Mouse (Mus musculus) midbrain, embryonic 13.5 days (tissue): Measurements from ENCODE around the gene Phf21a. TPM values are rescaled to one million over a fixed set of nuclear protein-coding genes. Genes with fewer than 3 reads are reported as not detected.
A peak's percentile ranks its signal among the peaks of the same experiment; 100 is the strongest.

Source experiments
- ATAC-seq: fragments of 200-750 bp; cut with Nextera tagmentation; 2 replicates; pipeline ENCODE4 v1.8.0; 2017; ENCODE audit warnings: mild to moderate bottlenecking, moderate TSS enrichment, moderate library complexity
- H3K27ac ChIP-seq: fragments of 300-500 bp; sonication (generic); 2 replicates; pipeline ENCODE4 v1.5.1; 2015; ENCODE audit warnings: inconsistent platforms, mild to moderate bottlenecking, moderate library complexity
- H3K27me3 ChIP-seq: fragments of 300-500 bp; sonication (generic); 2 replicates; pipeline ENCODE4 v1.6.1; 2015; ENCODE audit warnings: mild to moderate bottlenecking, inconsistent platforms
- H3K36me3 ChIP-seq: fragments of 300-500 bp; sonication (generic); 2 replicates; pipeline ENCODE4 v1.6.1; 2015; ENCODE audit warnings: mild to moderate bottlenecking, inconsistent platforms
- H3K4me1 ChIP-seq: fragments of 300-500 bp; sonication (generic); replicated peaks from 2 replicates; pipeline ENCODE4 v1.6.1; 2015; ENCODE audit warnings: inconsistent platforms
- H3K4me2 ChIP-seq: fragments of 300-500 bp; sonication (generic); replicated peaks from 2 replicates; pipeline ENCODE4 v1.6.1; 2015; ENCODE audit warnings: moderate library complexity, mild to moderate bottlenecking, inconsistent platforms
- H3K4me3 ChIP-seq: fragments of 300-500 bp; sonication (generic); replicated peaks from 2 replicates; pipeline ENCODE4 v1.5.1; 2015; ENCODE audit warnings: mild to moderate bottlenecking, inconsistent platforms
- H3K9ac ChIP-seq: fragments of 300-500 bp; sonication (generic); replicated peaks from 2 replicates; pipeline ENCODE4 v1.6.1; 2015; ENCODE audit warnings: mild to moderate bottlenecking, inconsistent platforms
- H3K9me3 ChIP-seq: fragments of 300-500 bp; sonication (generic); 2 replicates; pipeline ENCODE4 v1.6.1; 2016; ENCODE audit warnings: mild to moderate bottlenecking, inconsistent platforms
- WGBS: fragments of 180-500 bp; shearing (Covaris S2); methylation state at CpG from one replicate; pipeline ENCODE4 v1.1.7; 2015; 5-methylcytosine and 5-hydroxymethylcytosine counted together
- polyA plus RNA-seq: library from polyadenylated mRNA; unstranded; fragments of >200 nt; fragmentation: Nextera tagmentation; extraction: Ambion mirVana; gene quantifications from 2 replicates; pipeline ENCODE4 v1.2.1, GENCODE M21; 2015

The Phf21a gene
- polyA plus RNA-seq, 1 experiment from 2014 or later: 48.8 TPM

DNA sequence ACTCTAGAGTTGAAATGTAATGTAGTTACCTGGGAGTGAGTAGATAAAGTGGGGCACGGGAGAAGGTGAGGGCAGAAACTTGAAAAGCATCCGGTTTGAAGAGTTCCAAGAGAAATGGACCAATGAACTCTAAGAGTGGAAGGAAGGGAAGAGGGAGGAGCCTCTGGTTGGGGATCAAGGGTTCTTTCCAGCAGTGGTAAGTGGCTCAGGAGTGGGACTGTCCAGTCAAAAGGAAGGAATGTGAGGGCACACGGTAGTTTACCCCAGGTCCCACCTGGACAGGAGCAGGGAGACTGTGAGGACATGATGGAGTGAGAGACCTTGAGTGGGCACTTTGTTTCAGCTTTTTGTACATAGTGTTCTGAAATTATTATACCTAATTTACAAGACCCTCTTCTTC, 196.4 kb downstream of the Phf21a start:
- no peaks in the 10 kb centered on the region for H3K27me3 ChIP-seq
- 0 out of 2 replicates have a peak, but pooled peaks cover 4% of the 10 kb centered on the region for H3K4me1 ChIP-seq

DNA sequence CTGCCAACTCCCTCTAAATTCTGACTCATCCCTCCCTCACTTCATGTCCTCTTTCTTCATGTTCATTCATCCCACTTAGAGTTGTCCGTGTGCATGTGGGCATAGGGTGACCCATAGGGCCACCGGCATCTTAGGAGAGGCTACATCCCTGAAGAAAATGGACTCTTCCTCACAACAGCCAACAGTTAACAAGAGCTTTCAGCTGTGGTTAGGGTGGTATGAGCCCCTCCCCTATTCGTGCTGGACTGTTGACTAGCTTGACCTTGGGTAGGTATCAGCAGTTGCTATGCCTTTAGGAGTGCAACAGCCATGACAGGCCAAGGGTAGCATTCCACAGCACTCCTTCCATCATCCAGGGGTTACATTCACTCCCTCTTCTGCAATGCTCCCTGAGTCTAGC, 198.6 kb downstream of the Phf21a start:
- Histone ChIP-seq H3K27me3 (no peaks in the 10 kb centered on the region), H3K9ac (no peak overlapping the region), H3K4me3 (no peak overlapping the region), H3K9me3 (no peaks in the 10 kb centered on the region), H3K4me1 (no peaks in the 10 kb centered on the region), H3K27ac (no peak overlapping the region), H3K4me2 (no peak overlapping the region), H3K36me3 (no peaks in the 10 kb centered on the region)
- 89% methylated on average over 3 of the region's 3 CpGs for WGBS
- no peak for ATAC-seq

More for the DNA sequence above, 196.4 kb downstream of the Phf21a start:
- H3K9me3 ChIP-seq: no peaks in the 10 kb centered on the region
- H3K4me3 ChIP-seq: no peak overlapping the region
- H3K36me3 ChIP-seq: no peaks in the 10 kb centered on the region
- no peak overlapping the region for H3K9ac ChIP-seq
- H3K27ac ChIP-seq: no peak overlapping the region
- no peak for ATAC-seq
- 79% methylated on average over 3 of the region's 3 CpGs for WGBS
- H3K4me2 ChIP-seq: no peak overlapping the region

DNA sequence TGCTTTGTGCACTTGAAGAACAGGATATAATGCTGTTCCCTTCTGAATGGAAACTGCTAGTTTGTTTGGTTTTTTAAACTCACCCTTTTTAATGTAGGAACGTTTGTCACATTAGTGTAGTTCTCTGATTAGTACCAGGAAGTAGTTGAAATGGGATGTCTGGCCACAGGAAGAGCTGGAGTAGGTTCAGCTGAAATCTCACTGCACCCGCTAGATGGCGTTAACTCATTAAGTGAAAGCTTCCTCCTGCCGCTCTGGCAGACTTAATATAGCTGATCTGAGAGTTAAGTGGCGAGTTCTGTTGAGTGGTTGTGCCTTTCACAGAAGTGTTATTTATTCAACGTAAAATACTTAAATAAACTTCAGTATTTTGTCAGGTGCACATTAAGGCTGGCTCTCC, 203.5 kb downstream of the Phf21a start:
- H3K4me3 ChIP-seq: no peak overlapping the region
- WGBS: 6% methylated on average over 6 of the region's 6 CpGs
- H3K36me3 ChIP-seq: no peaks in the 10 kb centered on the region
- no peak overlapping the region for H3K9ac ChIP-seq
- H3K27ac ChIP-seq: no peak overlapping the region
- peaks cover 8% of the 10 kb centered on the region for H3K4me1 ChIP-seq
- peak; percentile 45; the same call in 1 of the 2 replicates for ATAC-seq
- H3K27me3 ChIP-seq: no peaks in the 10 kb centered on the region
- no peak overlapping the region for H3K4me2 ChIP-seq
- no peaks in the 10 kb centered on the region for H3K9me3 ChIP-seq

DNA sequence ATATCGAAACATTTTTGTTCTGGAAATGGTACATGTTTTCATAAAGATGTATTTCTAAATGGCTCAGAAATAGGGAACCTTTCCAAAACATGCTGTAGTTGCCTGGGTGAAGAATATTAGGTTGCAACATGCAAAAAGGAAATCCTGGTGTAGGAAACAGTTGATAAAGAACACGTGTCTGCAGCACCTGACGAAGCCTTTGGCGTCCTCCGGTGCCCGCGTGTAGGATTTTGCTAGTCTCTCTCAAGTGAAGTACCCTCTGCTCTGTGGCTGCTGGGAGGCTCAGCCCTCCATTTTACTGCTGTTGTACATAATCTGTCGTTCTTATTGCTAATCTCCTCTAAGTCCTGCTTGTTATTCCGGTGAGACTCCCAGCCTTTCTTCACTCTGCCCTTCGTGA, 207.0 kb downstream of the Phf21a start:
- no peak overlapping the region for H3K9ac ChIP-seq
- peaks cover 18% of the 10 kb centered on the region for H3K4me1 ChIP-seq
- H3K4me3 ChIP-seq: no peak overlapping the region
- H3K9me3 ChIP-seq: no peaks in the 10 kb centered on the region
- peak overlapping the region; percentile 3; the same call in 1 of the 2 replicates for H3K4me2 ChIP-seq
- H3K27me3 ChIP-seq: no peaks in the 10 kb centered on the region
- H3K36me3 ChIP-seq: no peaks in the 10 kb centered on the region
- 22% methylated on average over 10 of the region's 10 CpGs for WGBS
- peak; percentile 45; the same call in 1 of the 2 replicates for ATAC-seq
- no peak overlapping the region for H3K27ac ChIP-seq

DNA sequence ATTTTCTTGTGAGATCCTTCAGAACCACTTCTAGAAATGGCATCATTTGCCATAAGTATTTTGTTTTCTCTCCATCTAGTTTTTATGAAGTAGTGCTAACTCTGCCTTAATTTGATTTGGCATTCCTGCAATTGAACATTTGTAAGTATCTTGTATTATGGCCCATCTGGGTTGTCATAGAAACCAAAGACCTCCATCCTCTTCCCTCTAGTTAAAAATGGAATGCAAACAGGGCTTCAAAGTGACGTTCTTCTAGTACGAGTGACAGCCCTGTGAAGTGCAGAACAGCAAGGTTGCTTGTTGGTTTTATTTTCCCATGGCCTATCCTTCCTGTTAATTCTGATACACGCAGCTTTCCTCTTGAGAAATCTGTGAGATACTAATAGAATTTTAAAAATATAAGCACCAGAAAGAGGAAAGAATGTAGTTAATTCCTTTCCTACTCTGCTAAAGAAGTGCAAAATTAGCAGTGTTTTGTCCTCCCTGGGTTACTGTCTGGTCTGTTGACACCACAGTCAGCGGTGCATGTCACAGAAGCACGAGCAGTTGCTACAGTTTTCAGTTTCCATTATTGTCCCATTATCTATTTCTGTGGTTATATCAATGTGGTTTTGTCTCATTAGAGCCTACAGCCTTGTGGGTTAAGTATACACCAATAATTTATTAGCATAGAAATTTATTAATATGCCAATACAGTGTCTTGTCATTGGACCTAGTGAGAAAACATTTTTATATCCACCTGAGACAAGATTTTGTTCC, 209.1 kb downstream of the Phf21a start:
- Histone ChIP-seq H3K4me1 (peaks cover 21% of the 10 kb centered on the region), H3K27ac (no peak overlapping the region; the same call in 1 of the 2 replicates), H3K36me3 (no peaks in the 10 kb centered on the region), H3K4me3 (no peak overlapping the region), H3K27me3 (no peaks in the 10 kb centered on the region), H3K9me3 (no peaks in the 10 kb centered on the region), H3K9ac (no peak overlapping the region), H3K4me2 (no peak overlapping the region)
- 15% methylated on average over 5 of the region's 5 CpGs for WGBS
- ATAC-seq: no peak

DNA sequence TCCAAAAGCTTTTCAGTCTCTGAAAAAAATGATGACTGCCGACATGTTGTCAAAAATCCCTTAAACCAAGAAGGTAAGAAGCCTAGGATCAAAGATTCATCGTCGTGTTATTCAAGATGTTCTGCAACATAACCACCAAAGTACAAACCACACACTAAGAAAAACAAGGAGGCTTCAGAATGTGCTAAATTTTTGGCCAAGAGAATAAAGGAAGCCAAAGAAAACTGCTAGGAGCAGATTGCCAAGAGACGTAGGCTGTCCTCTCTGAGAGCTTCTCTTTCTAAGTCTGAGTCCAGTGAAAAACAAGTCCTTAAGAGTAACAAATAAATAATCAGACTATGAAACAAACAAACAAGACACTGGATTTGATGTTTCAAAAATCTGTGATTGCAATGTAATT, 219.6 kb downstream of the Phf21a start:
- H3K9ac ChIP-seq: no peak overlapping the region
- 0 out of 2 replicates have a peak, but pooled peaks cover 5% of the 10 kb centered on the region for H3K4me1 ChIP-seq
- no peak overlapping the region for H3K27ac ChIP-seq
- 0 out of 2 replicates have a peak, but pooled peaks cover 5% of the 10 kb centered on the region for H3K36me3 ChIP-seq
- 92% methylated on average over 4 of the region's 4 CpGs for WGBS
- H3K4me2 ChIP-seq: no peak overlapping the region
- no peak overlapping the region for H3K4me3 ChIP-seq
- no peaks in the 10 kb centered on the region for H3K27me3 ChIP-seq
- H3K9me3 ChIP-seq: no peaks in the 10 kb centered on the region
- ATAC-seq: no peak

DNA sequence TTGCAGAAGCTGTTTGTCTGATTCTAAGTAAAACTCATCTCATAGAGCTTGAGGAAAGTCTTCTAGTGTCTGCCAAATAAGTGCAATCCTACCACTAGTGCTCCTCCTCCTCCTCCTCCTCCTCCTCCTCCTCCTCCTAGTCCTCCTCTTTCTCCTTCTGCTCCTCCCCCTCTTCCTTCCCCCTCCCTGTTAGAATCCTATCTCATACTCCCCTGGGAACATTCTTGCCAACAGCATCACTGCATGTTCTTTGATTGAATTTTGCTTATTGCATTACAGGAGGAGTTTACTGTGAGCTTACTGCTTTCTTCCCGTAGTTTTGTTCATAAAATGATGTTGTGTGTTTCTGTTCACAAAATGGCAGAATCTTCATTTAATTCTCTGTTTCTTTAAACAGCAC, 221.1 kb downstream of the Phf21a start:
- no peak overlapping the region for H3K27ac ChIP-seq

DNA sequence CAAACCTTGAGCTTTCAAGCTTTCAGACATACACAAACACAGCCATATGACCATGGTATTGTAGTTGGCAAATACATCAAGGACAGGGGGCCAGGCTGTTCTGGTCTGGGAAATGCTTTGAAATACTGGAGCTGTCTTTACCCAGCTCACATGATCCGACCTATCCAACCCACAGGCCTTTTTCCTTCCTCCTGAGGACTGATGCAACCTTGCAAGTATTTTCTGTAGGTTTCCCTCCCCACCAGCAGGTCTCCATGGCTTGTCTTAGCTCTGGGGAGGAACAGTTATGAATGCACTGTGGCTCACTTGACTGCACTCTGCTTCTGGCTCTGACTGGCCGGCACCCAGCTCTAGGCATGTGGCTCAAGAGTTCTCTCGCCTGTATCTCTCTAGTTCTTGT, 223.7 kb downstream of the Phf21a start:
- H3K36me3 ChIP-seq: peaks cover 4% of the 10 kb centered on the region
- H3K9ac ChIP-seq: no peak overlapping the region
- 0 out of 2 replicates have a peak, but pooled peaks cover 3% of the 10 kb centered on the region for H3K4me1 ChIP-seq
- no peak for ATAC-seq
- H3K4me3 ChIP-seq: no peak overlapping the region
- no peak overlapping the region for H3K27ac ChIP-seq
- no peaks in the 10 kb centered on the region for H3K27me3 ChIP-seq
- H3K4me2 ChIP-seq: no peak overlapping the region
- no peaks in the 10 kb centered on the region for H3K9me3 ChIP-seq
- 75% methylated on average over 3 of the region's 3 CpGs for WGBS

More for the DNA sequence above, 221.1 kb downstream of the Phf21a start:
- no peak for ATAC-seq
- Histone ChIP-seq H3K4me1 (0 out of 2 replicates have a peak, but pooled peaks cover 3% of the 10 kb centered on the region), H3K36me3 (0 out of 2 replicates have a peak, but pooled peaks cover 5% of the 10 kb centered on the region), H3K4me3 (no peak overlapping the region), H3K9ac (no peak overlapping the region), H3K27me3 (no peaks in the 10 kb centered on the region), H3K9me3 (no peaks in the 10 kb centered on the region), H3K4me2 (no peak overlapping the region)
- WGBS: 90% methylated on average over 1 of the region's 1 CpGs

DNA sequence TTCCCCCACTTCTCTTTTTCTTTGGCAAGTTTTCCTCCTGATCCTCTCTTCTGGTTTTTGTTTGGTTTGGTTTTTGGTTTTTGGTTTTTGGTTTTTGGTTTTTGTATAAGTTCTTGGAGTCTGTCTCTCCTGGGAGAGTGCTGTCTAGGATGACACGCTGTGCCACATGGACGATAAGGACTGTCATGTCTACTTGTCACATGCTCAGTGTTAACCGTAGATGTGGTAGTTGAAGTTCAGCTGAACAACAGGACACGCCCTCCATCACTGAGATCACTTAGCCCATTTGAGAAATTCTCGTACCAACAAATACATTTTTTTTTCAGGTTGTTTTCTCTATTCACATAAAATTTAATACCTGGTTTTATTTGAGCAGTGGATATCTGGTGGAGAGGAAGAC, 224.3 kb downstream of the Phf21a start:
- ATAC-seq: no peak
- Histone ChIP-seq H3K27ac (no peak overlapping the region), H3K27me3 (no peaks in the 10 kb centered on the region), H3K4me3 (no peak overlapping the region), H3K4me2 (no peak overlapping the region), H3K9me3 (no peaks in the 10 kb centered on the region), H3K9ac (no peak overlapping the region), H3K4me1 (0 out of 2 replicates have a peak, but pooled peaks cover 3% of the 10 kb centered on the region), H3K36me3 (peaks cover 10% of the 10 kb centered on the region)
- 89% methylated on average over 5 of the region's 5 CpGs for WGBS

DNA sequence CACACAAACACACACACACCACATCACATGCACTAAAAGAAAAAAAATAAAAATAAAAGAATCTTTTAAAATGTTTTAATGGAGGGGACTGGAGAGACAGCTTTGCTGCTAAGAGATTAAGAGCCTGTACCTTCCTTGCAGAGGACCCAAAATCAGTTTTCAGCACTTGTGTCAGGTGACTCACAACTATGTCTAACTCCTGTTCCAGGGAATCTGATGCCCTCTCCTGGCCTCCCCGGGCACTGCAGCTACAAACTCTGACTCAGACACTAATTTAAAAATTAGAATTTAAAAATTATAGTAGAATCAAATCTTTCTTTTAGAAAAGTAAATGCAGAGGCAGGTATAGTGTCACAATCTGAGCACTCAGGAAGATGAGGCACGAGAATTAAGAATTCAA, 229.8 kb downstream of the Phf21a start:
- no peak overlapping the region for H3K9ac ChIP-seq
- WGBS: 85% methylated on average over 2 of the region's 2 CpGs
- peaks cover 43% of the 10 kb centered on the region for H3K36me3 ChIP-seq
- no peaks in the 10 kb centered on the region for H3K27me3 ChIP-seq
- H3K4me1 ChIP-seq: no peaks in the 10 kb centered on the region
- H3K4me2 ChIP-seq: no peak overlapping the region
- H3K9me3 ChIP-seq: no peaks in the 10 kb centered on the region
- no peak overlapping the region for H3K27ac ChIP-seq
- no peak overlapping the region for H3K4me3 ChIP-seq
- ATAC-seq: no peak

DNA sequence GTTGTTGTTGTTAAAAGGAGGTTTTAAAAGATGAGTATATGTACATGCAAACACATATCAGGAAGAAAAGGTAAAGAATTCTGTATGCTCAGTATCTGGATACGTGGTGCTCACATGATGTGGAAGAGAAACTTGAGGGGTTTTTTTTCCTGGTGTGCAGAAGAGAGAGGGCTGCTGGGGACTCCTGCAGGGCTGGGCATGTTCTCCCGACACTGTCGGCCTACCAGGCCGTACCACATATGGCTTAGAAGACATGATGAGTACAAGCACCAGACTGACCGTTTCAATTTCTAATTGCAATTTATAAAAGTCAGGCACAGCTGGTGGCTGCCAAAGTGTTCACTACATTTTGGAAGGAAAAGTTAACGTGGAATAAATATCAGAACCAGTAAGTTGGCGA, 232.8 kb downstream of the Phf21a start:
- Histone ChIP-seq H3K4me1 (0 out of 2 replicates have a peak, but pooled peaks cover 1% of the 10 kb centered on the region), H3K27me3 (no peaks in the 10 kb centered on the region), H3K27ac (no peak overlapping the region), H3K4me3 (no peak overlapping the region), H3K9ac (no peak overlapping the region), H3K4me2 (no peak overlapping the region), H3K9me3 (no peaks in the 10 kb centered on the region), H3K36me3 (peaks cover 61% of the 10 kb centered on the region)
- WGBS: 92% methylated on average over 7 of the region's 7 CpGs
- ATAC-seq: no peak

DNA sequence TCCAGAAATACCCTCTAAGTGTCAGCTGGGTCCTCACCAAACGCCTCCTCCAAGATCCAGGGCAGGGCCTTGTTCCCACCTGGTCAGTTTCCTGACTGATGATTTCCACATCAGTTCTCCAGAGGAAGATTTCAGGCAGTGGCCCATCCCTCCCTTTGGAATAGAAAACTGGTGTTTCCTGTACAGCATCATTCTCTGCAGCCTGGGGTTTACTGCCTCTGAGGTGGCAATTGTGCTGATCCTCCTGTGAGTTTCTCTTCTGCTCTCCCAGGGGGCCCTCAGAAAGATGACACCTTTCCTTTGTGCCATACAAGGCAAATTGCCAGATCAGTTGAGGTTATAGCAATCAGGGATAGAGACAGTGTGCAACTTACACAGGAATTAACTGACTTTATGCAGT, 233.3 kb downstream of the Phf21a start:
- WGBS: 96% methylated on average over 1 of the region's 1 CpGs
- 0 out of 2 replicates have a peak, but pooled peaks cover 3% of the 10 kb centered on the region for H3K4me1 ChIP-seq
- no peaks in the 10 kb centered on the region for H3K27me3 ChIP-seq
- no peak overlapping the region for H3K4me3 ChIP-seq
- H3K27ac ChIP-seq: no peak overlapping the region
- no peak overlapping the region for H3K4me2 ChIP-seq
- H3K9me3 ChIP-seq: no peaks in the 10 kb centered on the region
- H3K9ac ChIP-seq: no peak overlapping the region
- H3K36me3 ChIP-seq: peaks cover 62% of the 10 kb centered on the region
- no peak for ATAC-seq
